Mouse (Mus musculus) myocyte (in vitro differentiated cells): Measurements from ENCODE around the gene Gm49358.

Source experiments
- MAX ChIP-seq: IDR thresholded peaks from one replicate; pipeline ENCODE4 v1.6.1; 2011; ENCODE audit warnings: low read depth, mild to moderate bottlenecking, control low read depth
- POLR2A ChIP-seq: IDR thresholded peaks from one replicate; pipeline ENCODE4 v1.6.1; 2011; ENCODE audit warnings: low read depth, mild to moderate bottlenecking, control low read depth, moderate library complexity; ENCODE audit not compliant: insufficient read length
- POLR2AphosphoS2 ChIP-seq: IDR thresholded peaks from one replicate; pipeline ENCODE4 v1.6.1; 2011; ENCODE audit warnings: low read depth, control low read depth; ENCODE audit not compliant: insufficient read length
- TCF12 ChIP-seq: IDR thresholded peaks from one replicate; pipeline ENCODE4 v1.6.1; 2011; ENCODE audit warnings: mild to moderate bottlenecking, control low read depth; ENCODE audit not compliant: poor library complexity, insufficient read depth, severe bottlenecking
- USF1 ChIP-seq: IDR thresholded peaks from one replicate; pipeline ENCODE4 v1.6.1; 2011; ENCODE audit warnings: low read depth, mild to moderate bottlenecking, control low read depth, moderate library complexity

- TF ChIP-seq TCF12 (no peak), USF1 (no peak), POLR2A (no peak), POLR2AphosphoS2 (no peak), MAX (no peak)
Measured at GRCm38 (mm10) chr10:86807362-86807761, 43.6 kb downstream of the Gm49358 start.
